Mouse (Mus musculus) heart, adult 9 months (tissue): ENCODE data around the gene Zkscan6.

ENCODE experiments used
- DNase-seq, 2 experiments: peaks; one replicate each; pipeline ENCODE4 v3.0.0; 2022; ENCODE audit warnings: low spot score in 2 of 2

Zkscan6 gene

GRCm38 (mm10) chr11:65806909-65807504, at the start of gene Zkscan6:
Gene Zkscan6 (plus strand): TSS chr11:65807175.
- DNase-seq: peak; percentile 87 to 91

DNA sequence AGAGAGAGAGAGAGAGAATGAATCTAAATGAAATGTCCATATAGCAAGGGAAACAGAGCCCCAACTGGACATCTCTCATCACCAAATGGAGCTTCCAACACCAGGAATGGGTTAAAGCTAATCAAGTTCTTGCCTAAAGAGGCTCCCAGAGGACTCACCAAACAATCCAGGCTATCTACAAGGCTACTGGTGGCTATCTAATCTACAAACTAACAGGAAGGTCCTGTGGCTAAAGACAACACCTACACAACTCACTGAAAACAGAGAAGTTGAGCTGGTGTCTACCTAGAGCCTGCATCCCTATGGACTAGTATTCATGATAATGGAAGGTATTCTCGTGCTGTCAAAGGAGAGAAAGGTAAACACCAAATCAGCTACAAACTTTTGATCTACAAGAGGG, 47.6 kb upstream of the Zkscan6 start:
- no peak for DNase-seq

DNA sequence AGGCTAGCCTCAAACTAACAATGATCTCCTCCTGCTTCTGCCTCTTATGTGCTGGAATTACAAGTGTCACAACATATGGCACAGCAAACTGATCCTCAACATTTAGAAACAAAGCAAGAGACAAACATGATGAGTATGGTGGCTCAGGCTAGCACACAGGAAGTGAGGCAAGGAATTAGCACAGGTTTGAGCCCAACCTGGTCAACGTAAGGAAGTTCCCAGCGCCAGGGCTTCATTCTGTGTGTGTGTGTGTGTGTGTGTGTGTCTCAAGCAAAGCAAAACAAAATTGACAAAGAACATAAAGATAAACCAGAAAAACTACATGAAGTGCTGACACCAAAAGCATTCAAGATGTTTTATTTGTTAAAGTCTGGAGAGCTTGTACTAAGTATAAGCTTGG, 46.1 kb upstream of the Zkscan6 start:
- no peak for DNase-seq

- no peak for DNase-seq
These were observed 38.5 kb upstream of the Zkscan6 start for GRCm38 (mm10) chr11:65768445-65768844.

GRCm38 (mm10) chr11:65769990-65770389, 37.0 kb upstream of the Zkscan6 start:
- no peak for DNase-seq

DNA sequence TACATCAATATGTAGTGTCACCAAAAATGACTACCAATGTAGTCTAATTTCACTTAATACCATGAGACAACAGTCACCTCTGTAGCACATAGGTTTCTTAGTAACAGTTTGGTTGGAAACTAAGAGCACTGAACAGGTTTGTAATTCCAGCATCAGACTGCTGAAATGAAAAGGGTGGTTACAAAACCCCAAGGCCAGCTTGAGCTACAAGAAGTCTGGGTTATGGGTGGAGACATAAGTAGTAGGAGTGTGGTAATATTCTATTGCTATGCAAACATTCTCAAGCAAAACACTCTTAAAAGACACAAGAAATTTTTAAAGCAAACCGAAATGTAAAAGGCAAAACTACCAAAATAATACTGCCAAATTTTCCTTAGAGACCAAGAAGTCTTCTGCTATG, 35.4 kb upstream of the Zkscan6 start:
- no peak for DNase-seq

DNA sequence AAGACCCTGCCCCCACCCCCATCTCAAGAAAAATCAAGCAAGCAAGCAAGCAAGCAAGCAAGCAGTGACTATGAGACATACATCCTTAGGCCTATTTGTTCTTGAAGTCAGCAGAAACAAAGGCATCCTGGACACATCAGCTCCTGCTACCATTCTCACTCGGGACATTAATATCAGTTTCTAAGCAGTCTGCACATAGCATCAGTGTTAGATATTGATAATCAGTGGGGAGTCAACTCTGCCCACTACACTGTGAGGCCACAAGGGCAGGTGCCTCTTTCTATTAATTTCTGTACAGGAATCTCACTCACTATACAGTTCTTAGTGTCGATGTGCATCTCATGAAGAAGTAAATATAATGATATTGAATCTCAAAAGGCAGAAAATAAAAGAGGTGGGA, 33.4 kb upstream of the Zkscan6 start:
- DNase-seq: no peak

DNA sequence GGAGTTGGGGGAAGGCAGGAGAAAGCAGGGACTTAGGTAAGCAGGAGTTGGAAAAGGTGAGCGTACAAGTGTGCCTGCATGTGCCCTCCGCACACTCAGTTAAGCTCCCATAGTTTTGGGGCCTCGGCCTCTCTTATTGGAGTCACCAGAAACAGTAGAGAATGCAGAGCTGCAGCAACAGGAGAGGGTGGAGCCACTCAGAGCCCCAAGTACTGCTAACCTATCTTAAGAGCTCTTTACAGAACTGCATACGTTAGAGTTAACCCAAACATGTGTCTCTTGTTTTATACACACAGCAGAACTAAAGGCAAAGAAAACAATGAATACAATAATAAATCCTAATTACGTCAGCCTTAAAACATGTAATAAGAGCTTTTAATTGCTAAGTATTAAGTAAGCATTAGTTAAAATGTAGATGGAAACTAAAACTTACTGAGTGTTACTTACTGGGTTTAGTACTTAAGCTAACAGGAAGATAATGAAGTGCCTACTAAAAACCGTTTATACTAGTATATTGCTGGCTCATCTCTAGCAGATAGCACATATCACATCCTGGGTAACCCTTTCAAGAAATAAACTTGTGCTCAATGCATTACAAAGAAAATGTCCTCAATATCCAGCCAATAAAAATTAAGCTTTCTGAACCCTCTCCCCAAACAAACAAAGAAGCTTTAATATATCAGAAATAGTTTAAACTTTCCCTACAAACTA, 32.9 kb upstream of the Zkscan6 start:
- DNase-seq: no peak

GRCm38 (mm10) chr11:65776906-65777611, 29.9 kb upstream of the Zkscan6 start:
- DNase-seq: no peak

DNA sequence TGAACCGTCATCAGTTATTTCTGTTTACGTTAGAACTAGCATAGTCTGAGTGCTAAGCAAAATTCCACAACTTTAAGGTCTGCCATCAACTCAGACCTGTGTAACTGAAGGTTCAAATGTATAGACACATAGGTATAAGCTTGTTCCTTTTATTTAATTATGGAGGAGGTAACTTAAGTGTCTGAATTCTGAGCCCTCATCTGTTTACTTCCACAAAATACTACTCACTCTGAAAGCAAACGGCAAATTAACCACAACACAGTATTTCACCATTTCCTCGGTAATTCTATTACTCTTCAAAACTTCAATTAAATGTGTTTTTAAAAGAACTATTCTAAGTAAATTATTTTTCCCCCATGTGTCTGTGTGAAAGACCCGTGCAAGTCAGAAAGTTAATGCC, 29.2 kb upstream of the Zkscan6 start:
- DNase-seq: no peak

DNA sequence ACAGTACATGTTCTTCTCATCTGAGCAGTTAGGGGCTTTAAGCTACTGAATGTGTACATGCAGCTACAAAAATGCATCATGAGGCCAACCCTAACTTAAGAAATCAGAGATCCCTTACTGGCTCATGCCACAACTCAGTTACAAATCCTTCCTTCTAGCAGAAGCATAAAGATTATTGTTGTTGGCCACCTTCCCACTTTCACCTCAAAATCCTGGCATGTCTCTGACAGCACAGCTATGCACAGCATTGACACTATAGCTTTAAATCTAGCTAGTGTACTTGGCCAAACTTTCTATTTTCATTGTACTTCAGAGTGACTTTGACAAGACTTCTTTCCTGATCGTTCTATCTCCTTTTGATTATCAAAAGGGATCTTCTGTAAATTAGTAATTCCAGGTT, 27.9 kb upstream of the Zkscan6 start:
- no peak for DNase-seq

DNA sequence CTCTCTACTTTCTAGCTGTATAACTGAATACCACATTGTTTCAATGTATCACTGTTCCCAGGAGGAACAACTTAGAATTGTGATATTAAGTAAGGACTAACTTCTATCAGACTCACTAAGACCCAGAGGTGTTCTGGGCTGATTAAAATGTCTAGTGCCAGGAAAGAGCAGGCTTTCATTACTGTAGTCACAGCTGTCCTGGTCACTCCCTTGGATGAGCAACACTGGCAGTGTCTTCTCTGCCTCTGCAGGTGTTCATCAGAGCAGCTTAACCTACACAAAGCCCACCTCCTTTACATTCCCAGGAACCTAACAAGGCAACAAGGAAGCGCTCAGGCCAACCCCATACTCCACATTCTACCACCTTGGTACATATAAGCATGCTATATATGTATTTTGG, 27.4 kb upstream of the Zkscan6 start:
- no peak for DNase-seq

DNA sequence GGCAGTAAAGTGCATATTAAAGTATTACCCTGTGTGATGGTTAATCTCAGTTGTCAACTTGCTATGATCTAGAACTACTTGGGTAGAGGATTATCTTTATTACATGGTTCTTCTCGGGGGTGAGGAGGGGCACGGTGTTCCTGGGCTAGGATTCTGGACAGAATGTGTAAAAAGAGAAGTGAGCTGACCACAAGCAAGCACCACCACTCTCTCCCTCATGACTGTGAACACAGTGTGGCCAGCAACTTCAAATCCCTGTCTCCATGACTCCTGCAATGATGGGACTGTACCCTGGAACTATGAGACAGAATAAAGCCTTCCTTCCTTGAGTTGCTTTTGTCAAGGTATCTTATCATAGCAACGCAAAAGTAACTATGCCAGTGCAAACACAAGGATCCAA, 25.4 kb upstream of the Zkscan6 start:
- no peak for DNase-seq

GRCm38 (mm10) chr11:65786160-65786559, 20.8 kb upstream of the Zkscan6 start:
- no peak for DNase-seq

DNA sequence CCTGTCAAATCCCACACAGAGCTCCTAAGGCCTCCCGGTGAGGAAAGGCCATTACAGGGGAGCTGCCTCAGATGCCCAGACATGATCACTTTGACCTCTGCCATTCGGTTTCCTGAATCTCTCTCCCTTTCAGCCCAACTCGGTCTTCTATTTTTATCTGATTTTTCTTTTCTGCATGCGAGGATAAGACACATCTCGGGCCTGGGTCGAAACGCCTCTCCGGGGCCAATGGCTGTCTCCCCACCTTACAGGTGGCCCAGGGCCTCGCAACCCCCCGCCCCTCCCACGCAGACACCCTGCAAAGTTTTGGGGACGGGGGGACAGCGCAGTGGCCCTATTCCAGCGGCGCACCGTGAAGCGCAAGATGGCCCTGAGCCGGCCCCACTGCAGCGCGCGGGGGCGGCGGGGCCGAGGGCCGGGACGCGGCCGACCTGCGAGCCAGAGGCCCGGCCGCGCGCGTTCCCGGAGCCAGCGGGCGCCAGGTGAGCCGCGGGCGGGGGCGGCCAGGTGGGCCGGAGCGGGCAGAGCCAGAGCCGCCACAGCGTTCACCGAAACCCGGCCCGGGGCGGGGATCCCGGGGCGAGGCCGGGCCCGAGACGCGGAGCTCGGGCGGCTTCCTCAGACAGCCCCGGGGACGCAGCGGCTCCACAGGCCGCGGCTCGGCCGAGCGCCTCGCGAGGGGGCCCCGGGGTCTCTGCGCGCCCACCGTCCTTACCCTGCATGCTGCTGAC, 19.4 kb upstream of the Zkscan6 start:
- no peak for DNase-seq

- DNase-seq: peak; percentile 88 to 91
These were observed 18.8 kb upstream of the Zkscan6 start, which contains the start of gene Map2k4 for GRCm38 (mm10) chr11:65788154-65788553. Gene Map2k4 (minus strand): TSS chr11:65788297.

DNA sequence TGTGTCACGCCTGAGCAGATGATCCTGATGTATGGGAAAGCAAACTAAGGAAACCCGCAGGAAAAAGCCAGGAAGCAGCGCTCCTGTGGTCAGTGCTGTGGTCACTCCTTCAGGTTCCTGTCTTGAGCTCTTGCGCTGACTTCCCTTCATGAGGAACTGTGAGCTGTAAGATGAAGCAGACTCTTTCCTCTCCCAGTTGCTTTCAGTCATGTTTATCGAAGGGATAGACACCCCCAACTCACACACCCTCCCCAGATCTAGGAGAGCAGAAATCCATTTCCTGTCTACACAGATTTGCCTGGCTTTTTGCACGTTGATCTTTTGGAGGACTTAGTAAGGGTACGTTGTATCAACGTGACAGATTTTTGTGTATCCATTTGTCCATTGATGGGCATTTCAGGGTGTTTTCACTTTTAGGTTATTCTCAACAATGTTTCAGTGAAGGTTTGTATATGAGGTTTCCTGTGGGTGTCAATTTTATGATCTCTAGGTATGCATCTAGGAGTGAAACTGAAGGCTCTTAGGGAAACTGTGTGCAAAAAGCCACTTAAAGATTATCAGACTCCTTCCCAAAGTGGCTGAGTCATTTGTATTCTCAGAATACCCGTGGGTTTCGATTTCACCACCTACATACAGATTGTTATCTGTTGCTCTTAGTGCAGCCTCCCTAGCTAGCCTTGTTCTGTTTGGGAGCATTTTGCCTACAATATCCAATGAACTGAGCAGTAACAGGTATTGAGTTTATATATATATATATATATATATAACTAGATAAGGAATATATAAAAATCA, 12.4 kb upstream of the Zkscan6 start:
- DNase-seq: no peak

- no peak for DNase-seq
These were observed 11.1 kb upstream of the Zkscan6 start for GRCm38 (mm10) chr11:65795896-65796295.

GRCm38 (mm10) chr11:65801899-65802298, 5.1 kb upstream of the Zkscan6 start:
- DNase-seq: no peak

DNA sequence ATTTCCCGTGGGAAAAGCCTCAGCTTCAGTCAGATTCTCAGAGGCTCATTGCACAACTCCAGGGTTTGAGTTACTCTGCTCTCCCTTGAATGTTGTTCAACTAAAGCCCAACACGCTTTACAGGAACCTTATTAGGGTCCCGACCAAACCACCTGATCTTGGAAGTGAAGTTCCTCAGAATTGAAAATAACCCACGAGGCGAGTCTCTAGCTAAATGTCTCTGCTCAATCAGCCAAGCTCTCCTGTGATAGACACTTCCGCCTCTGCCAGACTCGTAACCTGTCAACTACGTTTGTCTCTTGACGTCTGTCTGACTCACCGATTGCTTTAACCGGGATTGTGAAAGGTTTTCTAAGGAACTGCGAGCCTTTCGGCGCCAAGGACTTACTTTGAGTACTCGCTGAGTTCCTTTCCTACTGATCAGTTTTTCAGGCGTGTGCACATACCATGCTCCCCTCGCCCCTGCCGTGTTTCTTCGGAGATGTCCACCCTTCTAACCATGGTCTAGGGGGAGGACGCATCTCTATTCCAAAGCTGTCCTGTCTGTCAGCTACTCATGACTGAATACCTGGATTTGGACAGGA, 562 bp upstream of the Zkscan6 start:
- DNase-seq: peak; percentile 4 to 35

- DNase-seq: no peak
These were observed 626 bp downstream of the Zkscan6 start for GRCm38 (mm10) chr11:65807601-65808000.
